Mouse (Mus musculus) left cerebral cortex, adult 8-10 months (tissue): ENCODE results near the gene Lrrc8a. TPM values are rescaled to one million over a fixed set of nuclear protein-coding genes. Genes with fewer than 3 reads are reported as not detected.

Experiments
- DNase-seq, 2 experiments: peaks; one replicate each; pipeline ENCODE4 v3.0.0; 2022; ENCODE audit warnings: low spot score in 2 of 2
- total RNA-seq, 4 experiments: library from RNA; stranded (reverse); gene quantifications; 2 replicates each; pipeline ENCODE4 v1.2.4; 2022

Lrrc8a gene
- total RNA-seq, 4 experiments from 2014 or later, result 59.1 to 67.0 (median 61.5) TPM

- no peak for DNase-seq
Observed at GRCm38 (mm10) chr2:30238906-30239465, 1.5 kb downstream of the Lrrc8a start.

GRCm38 (mm10) chr2:30239777-30240176 is 2.3 kb downstream of the Lrrc8a start:
- DNase-seq, result no peak

GRCm38 (mm10) chr2:30240267-30240666 is 2.8 kb downstream of the Lrrc8a start, which contains the start of gene Gm28035:
TSS of gene Gm28035 (plus strand) at chr2:30240567.
- no peak for DNase-seq

DNA sequence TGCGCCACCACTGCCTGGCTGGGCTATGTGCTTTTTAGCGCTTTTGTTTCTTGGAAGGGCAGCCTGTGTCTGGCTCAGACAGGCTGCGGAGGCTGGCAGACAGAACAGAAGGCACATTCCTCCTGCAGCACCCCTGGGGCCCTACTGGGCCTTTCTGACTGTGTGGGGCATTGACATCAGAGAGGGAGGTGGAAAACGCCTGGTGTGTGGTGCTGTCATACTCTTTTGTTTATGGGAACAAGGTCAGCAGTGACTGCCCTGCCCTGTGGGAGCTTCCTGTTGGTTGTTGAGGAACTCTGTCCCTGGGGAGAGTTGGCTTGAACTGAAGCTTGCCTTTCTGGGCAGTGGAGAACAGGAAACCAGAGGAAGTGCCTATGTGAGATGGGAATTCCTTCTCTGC is 5.0 kb downstream of the Lrrc8a start:
- no peak for DNase-seq

DNA sequence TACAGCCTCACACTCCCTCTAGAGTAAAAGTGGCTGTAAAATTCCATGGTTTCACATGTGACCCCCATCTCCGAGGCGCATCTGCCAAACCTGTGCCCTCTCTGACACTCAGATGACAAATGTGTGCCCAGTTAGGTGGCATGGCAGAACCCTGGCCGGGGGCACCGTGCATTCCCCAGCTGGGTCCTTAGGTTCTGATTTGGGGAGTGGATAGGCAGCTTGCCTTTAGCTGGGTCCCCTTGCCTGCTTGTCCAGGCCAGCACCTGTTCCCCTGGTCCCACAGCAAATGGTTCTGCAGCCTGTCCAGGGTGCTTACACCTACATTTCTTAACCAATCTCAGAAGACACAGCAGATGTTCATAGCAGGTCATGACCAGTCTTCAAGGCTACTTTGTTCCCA is 5.9 kb downstream of the Lrrc8a start:
- no peak for DNase-seq

- no peak for DNase-seq
Observed at GRCm38 (mm10) chr2:30244595-30245178, 7.2 kb downstream of the Lrrc8a start.

DNA sequence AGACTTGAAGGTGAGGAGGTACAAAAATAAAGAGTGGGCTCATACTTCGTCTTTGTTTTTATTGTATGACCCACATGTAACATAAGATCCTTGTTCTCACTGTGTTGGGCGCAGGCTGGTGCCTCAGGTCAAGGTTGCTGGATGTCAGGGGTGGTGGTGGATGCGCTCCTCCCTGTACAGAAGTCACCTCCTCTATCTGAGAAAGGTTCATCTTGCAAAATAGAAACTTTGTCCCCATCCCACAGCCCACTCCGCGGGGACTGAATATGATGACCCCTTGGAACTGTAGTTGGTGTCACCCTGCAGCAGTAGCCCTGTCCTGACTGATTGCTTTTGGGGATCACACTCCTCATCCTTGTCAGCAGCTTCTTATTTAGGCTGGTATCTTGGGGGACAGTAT is 9.5 kb downstream of the Lrrc8a start:
- DNase-seq, result no peak

- DNase-seq, result no peak
Observed at GRCm38 (mm10) chr2:30247681-30248080, 10.2 kb downstream of the Lrrc8a start.

DNA sequence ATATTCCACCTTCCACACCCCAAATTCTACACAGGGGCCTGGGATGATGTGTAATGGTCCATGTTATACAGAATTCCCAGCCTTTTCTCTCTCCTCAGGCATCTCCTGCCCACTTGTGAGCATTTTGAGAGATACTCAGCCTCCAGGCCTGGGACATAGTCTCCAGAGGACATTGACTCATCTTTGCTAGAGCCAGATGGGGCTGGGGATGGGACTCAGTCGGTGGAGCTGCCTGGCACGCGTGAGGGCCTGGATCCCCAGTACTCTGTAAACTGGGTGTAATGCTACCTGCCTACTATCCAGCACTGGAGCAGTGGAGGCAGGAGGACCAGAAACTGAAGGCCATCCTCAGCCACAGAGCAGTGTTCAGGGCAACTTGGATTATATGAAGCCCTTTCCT is 11.7 kb downstream of the Lrrc8a start:
- DNase-seq, result no peak

DNA sequence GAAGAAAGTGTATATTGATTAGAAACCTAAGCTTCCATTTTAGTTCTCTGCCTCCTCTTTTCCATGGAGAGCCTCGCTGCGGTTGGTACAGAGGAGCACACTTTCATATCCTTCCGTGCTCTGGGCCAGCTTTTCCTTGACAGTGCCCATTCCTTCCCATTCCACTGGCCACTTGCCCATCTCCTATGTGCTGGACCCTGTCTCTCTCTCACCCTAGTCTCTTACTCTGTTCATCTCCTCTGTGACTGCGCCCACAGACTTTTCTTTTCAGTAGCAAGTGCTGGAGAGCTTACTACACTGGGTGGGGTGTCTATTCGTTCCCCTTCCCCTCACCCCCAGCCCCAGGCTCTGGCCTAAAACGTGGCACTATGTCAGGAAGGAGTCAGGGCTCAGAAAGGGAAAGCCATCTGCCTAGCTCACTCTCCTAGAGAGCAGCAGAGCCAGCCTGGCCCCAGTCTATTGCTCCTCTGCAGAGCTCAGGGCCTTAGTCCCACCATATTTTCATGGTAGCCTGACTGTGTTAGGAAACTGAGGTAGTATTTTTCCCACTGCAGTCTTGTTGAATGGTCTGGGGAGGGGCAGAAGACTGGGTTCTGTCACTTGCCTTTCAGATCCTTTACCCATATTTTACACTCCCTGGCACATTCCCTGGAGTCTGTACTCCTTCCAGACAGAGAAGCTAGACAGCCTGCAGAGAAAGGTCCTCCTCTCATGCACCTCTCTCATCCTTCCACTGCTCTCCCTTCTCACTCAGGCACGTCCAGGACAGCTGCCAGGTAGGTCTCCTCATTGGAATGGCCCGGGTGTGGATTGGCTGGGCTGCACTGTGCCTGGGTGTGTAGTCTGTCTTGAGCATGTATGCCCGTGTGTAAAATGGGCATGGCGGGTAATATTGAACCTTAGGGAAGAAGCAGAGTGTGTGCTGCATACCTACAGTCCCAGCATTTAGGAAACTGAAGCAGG is 12.9 kb downstream of the Lrrc8a start:
- DNase-seq, result no peak

DNA sequence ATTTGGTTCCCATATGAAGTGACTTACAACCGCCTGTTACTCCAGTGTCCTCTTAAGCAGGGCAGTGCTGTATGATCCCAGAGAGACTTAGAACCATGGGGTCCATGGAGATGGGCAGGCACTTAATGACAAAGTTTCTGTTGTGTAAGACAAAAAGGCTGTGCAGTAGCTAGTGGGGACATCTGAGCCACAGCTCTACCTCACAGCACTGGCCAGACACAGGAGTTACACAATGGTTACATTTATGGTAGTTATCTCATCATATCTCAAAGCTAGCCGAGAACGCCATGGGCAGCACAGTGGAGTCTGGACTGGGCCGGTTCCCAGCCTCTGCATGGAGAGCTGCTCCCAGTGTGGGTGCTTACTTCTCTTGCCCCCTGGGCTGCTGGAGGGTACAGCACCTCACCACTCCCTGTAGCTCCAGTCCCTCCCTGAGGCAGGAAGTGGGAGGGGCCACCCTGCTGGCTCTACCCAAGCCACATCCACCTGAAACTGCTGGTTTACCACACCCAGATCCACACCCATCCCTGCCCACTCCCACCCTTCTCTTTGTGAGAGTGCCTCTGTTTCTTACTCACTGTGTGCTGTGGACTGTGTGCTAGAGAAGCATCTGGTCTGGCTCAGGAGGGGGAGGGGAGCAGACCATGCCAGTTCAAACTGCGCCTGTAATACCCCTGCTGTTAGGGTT is 14.0 kb downstream of the Lrrc8a start:
- no peak for DNase-seq

GRCm38 (mm10) chr2:30252521-30252920 is 15.0 kb downstream of the Lrrc8a start:
- no peak for DNase-seq

GRCm38 (mm10) chr2:30253809-30254208 is 16.3 kb downstream of the Lrrc8a start:
- DNase-seq, result no peak

DNA sequence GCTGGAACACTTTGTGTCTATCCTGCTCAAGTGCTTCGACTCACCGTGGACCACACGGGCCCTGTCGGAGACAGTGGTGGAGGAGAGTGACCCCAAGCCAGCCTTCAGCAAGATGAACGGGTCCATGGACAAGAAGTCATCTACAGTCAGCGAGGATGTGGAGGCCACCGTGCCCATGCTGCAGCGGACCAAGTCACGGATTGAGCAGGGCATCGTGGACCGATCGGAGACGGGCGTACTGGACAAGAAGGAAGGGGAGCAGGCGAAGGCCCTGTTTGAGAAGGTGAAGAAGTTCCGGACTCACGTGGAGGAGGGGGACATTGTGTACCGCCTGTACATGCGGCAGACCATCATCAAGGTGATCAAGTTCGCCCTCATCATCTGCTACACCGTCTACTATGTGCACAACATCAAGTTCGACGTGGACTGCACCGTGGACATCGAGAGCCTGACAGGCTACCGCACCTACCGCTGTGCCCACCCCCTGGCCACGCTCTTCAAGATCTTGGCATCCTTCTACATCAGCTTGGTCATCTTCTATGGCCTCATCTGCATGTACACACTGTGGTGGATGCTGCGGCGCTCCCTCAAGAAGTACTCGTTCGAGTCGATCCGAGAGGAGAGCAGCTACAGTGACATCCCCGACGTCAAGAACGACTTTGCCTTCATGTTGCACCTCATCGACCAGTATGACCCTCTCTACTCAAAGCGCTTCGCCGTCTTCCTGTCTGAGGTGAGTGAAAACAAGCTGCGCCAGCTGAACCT is 18.3 kb downstream of the Lrrc8a start:
- DNase-seq, result no peak

DNA sequence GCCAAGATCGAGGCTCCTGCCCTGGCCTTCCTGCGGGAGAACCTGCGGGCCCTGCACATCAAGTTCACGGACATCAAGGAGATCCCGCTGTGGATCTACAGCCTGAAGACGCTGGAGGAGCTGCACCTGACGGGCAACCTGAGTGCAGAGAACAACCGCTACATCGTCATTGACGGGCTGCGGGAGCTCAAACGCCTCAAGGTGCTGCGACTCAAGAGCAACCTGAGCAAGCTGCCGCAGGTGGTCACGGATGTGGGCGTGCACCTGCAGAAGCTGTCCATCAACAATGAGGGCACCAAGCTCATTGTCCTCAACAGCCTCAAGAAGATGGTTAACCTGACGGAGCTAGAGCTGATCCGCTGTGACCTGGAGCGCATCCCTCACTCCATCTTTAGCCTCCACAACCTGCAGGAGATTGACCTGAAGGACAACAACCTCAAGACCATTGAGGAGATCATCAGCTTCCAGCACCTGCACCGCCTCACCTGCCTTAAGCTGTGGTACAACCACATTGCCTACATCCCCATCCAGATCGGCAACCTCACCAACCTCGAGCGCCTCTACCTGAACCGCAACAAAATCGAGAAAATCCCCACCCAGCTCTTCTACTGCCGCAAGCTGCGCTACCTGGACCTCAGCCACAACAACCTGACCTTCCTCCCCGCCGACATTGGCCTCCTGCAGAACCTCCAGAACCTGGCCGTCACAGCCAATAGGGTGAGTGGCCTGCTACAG is 19.3 kb downstream of the Lrrc8a start:
- DNase-seq, result no peak

- no peak for DNase-seq
Observed at GRCm38 (mm10) chr2:30257699-30258460, 20.4 kb downstream of the Lrrc8a start.

- DNase-seq, result no peak
Observed at GRCm38 (mm10) chr2:30258600-30258999, 21.1 kb downstream of the Lrrc8a start.

GRCm38 (mm10) chr2:30259131-30260064 is 21.9 kb downstream of the Lrrc8a start:
- no peak for DNase-seq
